ENCODE assay signal across 8 mouse cellular contexts in genomic region chr1:33565764-33566401, GRCm38 (mm10).
DNase-seq lines count a peak whose midpoint lies in the region; TF ChIP-seq lines count a peak whose summit lies in the region.

No protein-coding gene starts in this region.

- no peak overlapping the region for H3K27ac ChIP-seq in liver, adult 2 months (replicated peaks; ENCODE audit: insufficient read depth, low read depth, low read length)
- no peak overlapping the region for H3K27ac ChIP-seq in forebrain, embryonic 10.5 days

- no peak overlapping the region for H3K9ac ChIP-seq in liver, adult 2 months (ENCODE audit: low read depth, low read length)

- no peak for DNase-seq in lung, adult 2 months
- no peak for DNase-seq in lung, postnatal 4 days
- peak; percentile 33 for DNase-seq in WW6 (ENCODE audit: low read depth, low spot score)
- DNase-seq in liver, adult 2 months (ENCODE audit: extremely low read depth, low read depth, low spot score): no peak
- peak; percentile 42 to 73 for DNase-seq in thymus, postnatal 10 days (ENCODE audit: low spot score in 2 of 2)
- DNase-seq in forebrain, embryonic 10.5 days (ENCODE audit: extremely low spot score, low spot score): no peak
- DNase-seq in adrenal gland, adult 2 months: no peak
- no peak for DNase-seq in right cerebral cortex, postnatal 4 days

- no peak for TF ChIP-seq POLR2A in lung, adult 2 months (IDR thresholded peaks at IDR 0.05; ENCODE audit: borderline replicate concordance, extremely low read depth, low read depth, low read length)
- TF ChIP-seq POLR2A in liver, adult 2 months (IDR thresholded peaks at IDR 0.05; ENCODE audit: extremely low read depth, insufficient read depth, low read length): no peak

- 61% methylated on average over 7 of the region's 7 CpGs for WGBS in lung, adult 2 months
- 65% methylated on average over 7 of the region's 7 CpGs for WGBS in liver, adult 2 months
- WGBS in forebrain, embryonic 10.5 days: 66% methylated on average over 7 of the region's 7 CpGs

- H3K27me3 ChIP-seq in liver, adult 2 months (ENCODE audit: control insufficient read depth, insufficient read depth, low read length): no peaks in the 10 kb centered on the region
- H3K27me3 ChIP-seq in forebrain, embryonic 10.5 days (ENCODE audit: poor library complexity, severe bottlenecking): no peaks in the 10 kb centered on the region

- no peaks in the 10 kb centered on the region for H3K36me3 ChIP-seq in liver, adult 2 months (ENCODE audit: control insufficient read depth, insufficient read depth, low read length)
- H3K36me3 ChIP-seq in forebrain, embryonic 10.5 days (replicated peaks): no peaks in the 10 kb centered on the region

- peak; percentile 57 for TF ChIP-seq CTCF in lung, adult 2 months (IDR thresholded peaks at IDR 0.05; ENCODE audit: insufficient read depth, low read length)
- TF ChIP-seq CTCF in liver, adult 2 months (IDR thresholded peaks at IDR 0.05; ENCODE audit: low read depth, low read length): peak; percentile 9; the same call in 1 of the 2 replicates

- no peak overlapping the region for H3K4me3 ChIP-seq in lung, adult 2 months (replicated peaks; ENCODE audit: extremely low read depth, low read depth, low read length)
- no peak overlapping the region for H3K4me3 ChIP-seq in liver, adult 2 months (ENCODE audit: insufficient read depth, low read depth, low read length)
- H3K4me3 ChIP-seq in forebrain, embryonic 10.5 days: no peak overlapping the region

- H3K4me1 ChIP-seq in lung, adult 2 months (ENCODE audit: control insufficient read depth, insufficient read depth, low read length): no peaks in the 10 kb centered on the region
- H3K4me1 ChIP-seq in liver, adult 2 months (ENCODE audit: control insufficient read depth, insufficient read depth, low read length): no peaks in the 10 kb centered on the region
- no peaks in the 10 kb centered on the region for H3K4me1 ChIP-seq in forebrain, embryonic 10.5 days

- no peaks in the 10 kb centered on the region for H3K9me3 ChIP-seq in forebrain, embryonic 10.5 days

- H3K79me2 ChIP-seq in liver, adult 2 months (ENCODE audit: control insufficient read depth, insufficient read depth, low read length): no peaks in the 10 kb centered on the region

Comparison
In these comparisons a context has a peak if more than half of its experiments do, and no peak if none do; other contexts are left out.
1. DNase-seq: peak in WW6 (single experiment) and thymus, postnatal 10 days (2 of 2); none in lung, adult 2 months (single experiment), lung, postnatal 4 days (0 of 2), liver, adult 2 months (single experiment), forebrain, embryonic 10.5 days (single experiment), adrenal gland, adult 2 months (single experiment) and right cerebral cortex, postnatal 4 days (single experiment).